Mouse (Mus musculus) MEL (cell line): ENCODE data around the gene Gm9573. TPM values are rescaled to one million over a fixed set of nuclear protein-coding genes. Genes with fewer than 3 reads are reported as not detected.

ENCODE experiments used
- DNase-seq: peaks from one replicate; pipeline ENCODE4 v3.0.0; 2011; ENCODE audit warnings: low read depth, low spot score
- H3K27ac ChIP-seq: 2 replicates; pipeline ENCODE4 v1.5.1; 2012; ENCODE audit warnings: low read depth, mild to moderate bottlenecking, control low read depth, low read length, moderate library complexity; ENCODE audit not compliant: control insufficient read depth
- H3K27me3 ChIP-seq, 2 experiments: fragments of 150-350 bp in 1 of 2; sonication (generic) in 1 of 2; 2 replicates each; pipeline ENCODE4 v1.6.1; 2012; ENCODE audit warnings: low read length in 2 of 2, mild to moderate bottlenecking in 2 of 2, improper control_type of control experiment in 1 of 2, moderate library complexity in 1 of 2; ENCODE audit not compliant: insufficient read depth in 2 of 2, control insufficient read depth in 1 of 2
- H3K36me3 ChIP-seq, 2 experiments: 2 replicates each; pipeline ENCODE4 v1.6.1; 2012 to 2014; ENCODE audit warnings: low read length in 2 of 2, improper control_type of control experiment in 1 of 2, inconsistent platforms in 1 of 2, mild to moderate bottlenecking in 1 of 2; ENCODE audit not compliant: insufficient read depth in 2 of 2, control insufficient read depth in 1 of 2
- H3K4me1 ChIP-seq, 2 experiments: fragments of 150-350 bp in 1 of 2; sonication (generic) in 1 of 2; 2 replicates each; pipeline ENCODE4 v1.6.1; 2012; ENCODE audit warnings: low read length in 2 of 2, improper control_type of control experiment in 1 of 2, mild to moderate bottlenecking in 1 of 2; ENCODE audit not compliant: insufficient read depth in 2 of 2, control insufficient read depth in 1 of 2
- H3K4me3 ChIP-seq, 2 experiments: fragments of 150-350 bp in 1 of 2; sonication (generic) in 1 of 2; 2 replicates each; pipeline ENCODE4 v1.5.1; 2012; ENCODE audit warnings: low read depth in 2 of 2, low read length in 2 of 2, mild to moderate bottlenecking in 2 of 2, moderate library complexity in 2 of 2, control low read depth in 1 of 2, improper control_type of control experiment in 1 of 2; ENCODE audit not compliant: control insufficient read depth in 1 of 2, insufficient read depth in 1 of 2
- H3K79me2 ChIP-seq: 2 replicates; pipeline ENCODE4 v1.6.1; 2012; ENCODE audit warnings: mild to moderate bottlenecking, low read length, moderate library complexity; ENCODE audit not compliant: control insufficient read depth, poor library complexity, insufficient read depth
- H3K9ac ChIP-seq: 2 replicates; pipeline ENCODE4 v1.6.1; 2012; ENCODE audit warnings: low read depth, mild to moderate bottlenecking, control low read depth, low read length, moderate library complexity; ENCODE audit not compliant: control insufficient read depth, poor library complexity, severe bottlenecking
- H3K9me3 ChIP-seq: fragments of 150-350 bp; sonication (generic); replicated peaks from 2 replicates; pipeline ENCODE4 v1.6.1; 2012; ENCODE audit warnings: mild to moderate bottlenecking, low read length, improper control_type of control experiment, moderate library complexity; ENCODE audit not compliant: insufficient read depth
- BHLHE40 ChIP-seq: IDR thresholded peaks from 2 replicates; pipeline ENCODE4 v1.6.1; 2012; ENCODE audit warnings: low read depth, mild to moderate bottlenecking, inconsistent platforms, low read length, improper control_type of control experiment, borderline replicate concordance
- CHD1 ChIP-seq: IDR thresholded peaks from 2 replicates; pipeline ENCODE4 v1.6.1; 2012; ENCODE audit warnings: low read depth, mild to moderate bottlenecking, inconsistent platforms, low read length, improper control_type of control experiment
- CHD2 ChIP-seq: IDR thresholded peaks from 2 replicates; pipeline ENCODE4 v1.6.1; 2011; ENCODE audit warnings: low read length, improper control_type of control experiment
- CTCF ChIP-seq, 3 experiments: IDR thresholded peaks in 2 of 3; conservative IDR thresholded peaks in 1 of 3; 2 replicates each; pipeline ENCODE4 v1.5.1; 2011 to 2012; ENCODE audit warnings: low read length in 3 of 3, low read depth in 2 of 3, mild to moderate bottlenecking in 2 of 3, improper control_type of control experiment in 1 of 3, inconsistent platforms in 1 of 3, mixed read lengths in 1 of 3, moderate library complexity in 1 of 3; ENCODE audit not compliant: control insufficient read depth in 1 of 3, insufficient read depth in 1 of 3, poor library complexity in 1 of 3, severe bottlenecking in 1 of 3
- ELF1 ChIP-seq: IDR thresholded peaks from 2 replicates; pipeline ENCODE4 v1.6.1; 2014; ENCODE audit warnings: low read depth, mild to moderate bottlenecking, inconsistent platforms, low read length, improper control_type of control experiment, moderate library complexity
- ETS1 ChIP-seq: IDR thresholded peaks from 2 replicates; pipeline ENCODE4 v1.6.1; 2012; ENCODE audit warnings: low read depth, mild to moderate bottlenecking, inconsistent platforms, low read length, improper control_type of control experiment, moderate library complexity
- GABPA ChIP-seq: IDR thresholded peaks from 2 replicates; pipeline ENCODE4 v1.6.1; 2012; ENCODE audit warnings: low read depth, mild to moderate bottlenecking, inconsistent platforms, low read length, improper control_type of control experiment, moderate library complexity
- MAX ChIP-seq: IDR thresholded peaks from 2 replicates; pipeline ENCODE4 v1.6.1; 2011; ENCODE audit warnings: low read length, improper control_type of control experiment
- MYC ChIP-seq: IDR thresholded peaks from 2 replicates; pipeline ENCODE4 v1.6.1; 2011; ENCODE audit warnings: low read depth, mild to moderate bottlenecking, low read length, improper control_type of control experiment, moderate library complexity
- NRF1 ChIP-seq: IDR thresholded peaks from 2 replicates; pipeline ENCODE4 v1.6.1; 2014; ENCODE audit warnings: low read depth, mild to moderate bottlenecking, inconsistent platforms, low read length, improper control_type of control experiment, moderate library complexity; ENCODE audit not compliant: poor library complexity, insufficient read depth, severe bottlenecking
- POLR2A ChIP-seq, 2 experiments: IDR thresholded peaks; 2 replicates each; pipeline ENCODE4 v1.6.1; 2011 to 2012; ENCODE audit warnings: low read length in 2 of 2, mild to moderate bottlenecking in 2 of 2, control low read depth in 1 of 2, improper control_type of control experiment in 1 of 2, low read depth in 1 of 2, moderate library complexity in 1 of 2; ENCODE audit not compliant: control insufficient read depth in 1 of 2, insufficient read depth in 1 of 2, poor library complexity in 1 of 2
- POLR2AphosphoS2 ChIP-seq: IDR thresholded peaks from 2 replicates; pipeline ENCODE4 v1.6.1; 2011; ENCODE audit warnings: low read length, improper control_type of control experiment
- RCOR1 ChIP-seq: IDR thresholded peaks from 2 replicates; pipeline ENCODE4 v1.6.1; 2012; ENCODE audit warnings: low read depth, mild to moderate bottlenecking, inconsistent platforms, low read length, improper control_type of control experiment
- TAL1 ChIP-seq: IDR thresholded peaks from 2 replicates; pipeline ENCODE4 v1.6.1; 2012; ENCODE audit warnings: mild to moderate bottlenecking, inconsistent platforms, low read length, moderate library complexity, mixed read lengths
- TCF12 ChIP-seq: IDR thresholded peaks from 2 replicates; pipeline ENCODE4 v1.6.1; 2014; ENCODE audit warnings: low read depth, mild to moderate bottlenecking, inconsistent platforms, low read length, improper control_type of control experiment, moderate library complexity
- USF1 ChIP-seq: IDR thresholded peaks from 2 replicates; pipeline ENCODE4 v1.6.1; 2014; ENCODE audit warnings: low read depth, mild to moderate bottlenecking, inconsistent platforms, low read length, improper control_type of control experiment, moderate library complexity
- ZMIZ1 ChIP-seq: IDR thresholded peaks from 2 replicates; pipeline ENCODE4 v1.6.1; 2012; ENCODE audit warnings: low read depth, mild to moderate bottlenecking, inconsistent platforms, low read length, improper control_type of control experiment, moderate library complexity
- polyA plus RNA-seq, 2 experiments: library from polyadenylated mRNA; stranded (reverse) in 1 of 2; unstranded in 1 of 2; fragments of >175 nt in 1 of 2; fragments of >200 nt in 1 of 2; gene quantifications; 2 replicates each; pipeline versions ENCODE4 v1.2.1 to v1.2.4; 2012; ENCODE audit warnings: low replicate concordance in 2 of 2, low read depth in 1 of 2; ENCODE audit not compliant: insufficient read length in 2 of 2, insufficient read depth in 1 of 2, missing spikeins in 1 of 2
- total RNA-seq: library from RNA; depleted of rRNA; stranded (reverse); fragments of 300-350 nt; gene quantifications from 2 replicates; pipeline ENCODE4 v1.2.3, GENCODE M21; 2012

The Gm9573 gene
- total and polyA plus RNA-seq, 3 experiments = not detected

DNA sequence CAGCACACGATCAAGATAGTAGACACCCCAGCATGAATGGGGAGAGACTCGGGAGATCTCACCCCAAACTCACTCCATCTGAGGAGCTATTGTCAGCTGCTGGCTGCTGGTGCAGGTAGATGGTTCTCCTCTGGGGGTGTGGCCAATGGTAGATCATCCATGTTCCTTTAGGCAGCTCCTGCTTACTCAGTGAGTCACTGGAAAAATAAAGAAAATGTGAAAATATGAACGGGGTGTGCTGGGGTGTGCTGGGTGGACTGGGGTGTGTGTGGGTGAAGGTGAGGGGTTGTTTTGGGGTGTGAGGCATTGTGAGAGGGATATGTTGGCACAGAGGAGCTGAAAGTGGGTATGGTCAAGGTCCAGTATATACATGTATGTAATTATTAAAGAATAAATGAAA lies 29.0 kb downstream of the Gm9573 start:
- Histone ChIP-seq H3K9me3 (no peaks in the 10 kb centered on the region), H3K36me3 (no peaks in the 10 kb centered on the region), H3K27me3 (no peaks in the 10 kb centered on the region; a peak in 2 of 4 replicates), H3K4me3 (no peak overlapping the region), H3K4me1 (peaks cover 0 to 4% of the 10 kb centered on the region in 2 experiments; a peak in 1 of 4 replicates), H3K9ac (no peak overlapping the region)
- DNase-seq = no peak
- TF ChIP-seq CHD1 (no peak), ETS1 (no peak), MAX (no peak), CHD2 (no peak), POLR2A (IDR thresholded peaks at IDR 0.05; ENCODE audit: control insufficient read depth in 1 of 2, insufficient read depth in 1 of 2, low read depth in 1 of 2, low read length in 2 of 2, poor library complexity in 1 of 2) (no peak), POLR2AphosphoS2 (no peak), CTCF (IDR thresholded peaks at IDR 0.05 in 2 of 3, conservative IDR thresholded peaks at IDR 0.05 in 1 of 3; ENCODE audit: control insufficient read depth in 1 of 3, insufficient read depth in 1 of 3, low read depth in 2 of 3, low read length in 3 of 3, poor library complexity in 1 of 3, severe bottlenecking in 1 of 3) (no peak), RCOR1 (no peak), MYC (no peak), NRF1 (no peak), TCF12 (no peak), ZMIZ1 (no peak), TAL1 (no peak), GABPA (no peak), ELF1 (no peak), BHLHE40 (no peak)
- TF ChIP-seq, all 39 proteins: peak for 0
- no peaks in the 10 kb centered on the region for H3K79me2 ChIP-seq
- H3K27ac ChIP-seq = no peak overlapping the region

DNA sequence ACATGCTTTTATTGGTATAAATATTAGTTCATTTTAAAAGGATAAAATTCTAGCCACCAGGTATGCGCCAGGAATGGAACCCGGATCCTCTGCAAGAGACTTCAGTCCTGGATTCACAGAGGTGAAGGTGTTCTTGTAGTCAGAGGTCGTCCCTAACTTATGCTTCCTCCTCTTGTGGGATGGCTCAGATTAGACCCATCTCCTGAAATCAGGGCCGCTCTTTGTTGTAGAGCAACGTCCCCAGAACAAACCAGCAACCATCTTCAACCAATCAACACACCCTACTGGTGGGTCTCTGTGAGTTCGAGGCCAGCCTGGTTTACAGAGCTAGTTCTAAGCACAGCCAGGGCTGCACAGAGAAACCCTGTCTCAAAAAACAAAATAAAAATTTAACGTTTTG lies 32.0 kb downstream of the Gm9573 start:
- DNase-seq = no peak
- no peak overlapping the region for H3K9ac ChIP-seq
- TF ChIP-seq USF1 = no peak

More for the DNA sequence above, 32.0 kb downstream of the Gm9573 start:
- H3K4me3 ChIP-seq = no peak overlapping the region
- no peaks in the 10 kb centered on the region; a peak in 2 of 4 replicates for H3K27me3 ChIP-seq
- H3K27ac ChIP-seq = no peak overlapping the region
- peaks cover 0 to 10% of the 10 kb centered on the region in 2 experiments; a peak in 1 of 4 replicates for H3K4me1 ChIP-seq
- no peaks in the 10 kb centered on the region for H3K9me3 ChIP-seq
- H3K79me2 ChIP-seq = no peaks in the 10 kb centered on the region
- 0 out of 4 replicates have a peak, but pooled peaks cover 0 to 2% of the 10 kb centered on the region in 2 experiments for H3K36me3 ChIP-seq
